Mouse (Mus musculus) C2C12 (cell line): Measurements from ENCODE around the gene Smok3b. TPM values are rescaled to one million over a fixed set of nuclear protein-coding genes. Genes with fewer than 3 reads are reported as not detected.
"Not testable (repeated sequence)": the region's sequence is repeated elsewhere in the genome, so short reads cannot be mapped to it uniquely, and the experiment has no call there.

ENCODE experiments used
- H3K27me3 ChIP-seq: one replicate; pipeline ENCODE4 v1.6.1; 2011; ENCODE audit not compliant: control insufficient read depth, insufficient read depth, insufficient read length
- H3K36me3 ChIP-seq: one replicate; pipeline ENCODE4 v1.6.1; 2011; ENCODE audit not compliant: control insufficient read depth, insufficient read depth
- H3K4me3 ChIP-seq: one replicate; pipeline ENCODE4 v1.5.1; 2011; ENCODE audit warnings: mild to moderate bottlenecking, control low read depth; ENCODE audit not compliant: poor library complexity, insufficient read depth, severe bottlenecking
- H3K79me2 ChIP-seq: one replicate; pipeline ENCODE4 v1.6.1; 2011; ENCODE audit not compliant: control insufficient read depth, insufficient read depth
- H3K79me3 ChIP-seq: one replicate; pipeline ENCODE4 v1.6.1; 2011; ENCODE audit warnings: low read depth, control low read depth
- H3ac ChIP-seq: one replicate; pipeline ENCODE3; 2011; ENCODE audit warnings: low read depth; ENCODE audit not compliant: control insufficient read depth, insufficient read length
- CEBPB ChIP-seq: IDR thresholded peaks from one replicate; pipeline ENCODE4 v1.6.1; 2011; ENCODE audit warnings: low read depth, mild to moderate bottlenecking, control low read depth, moderate library complexity
- CTCF ChIP-seq: IDR thresholded peaks from one replicate; pipeline ENCODE4 v1.5.1; 2011; ENCODE audit not compliant: control insufficient read depth, insufficient read depth, insufficient read length
- FOSL1 ChIP-seq: IDR thresholded peaks from one replicate; pipeline ENCODE4 v1.8.0; 2011; ENCODE audit warnings: mild to moderate bottlenecking, low read length; ENCODE audit not compliant: poor library complexity, insufficient read depth, severe bottlenecking
- MAX ChIP-seq: IDR thresholded peaks from one replicate; pipeline ENCODE4 v1.6.1; 2011; ENCODE audit warnings: mild to moderate bottlenecking, control low read depth
- MYOD1 ChIP-seq: IDR thresholded peaks from one replicate; pipeline ENCODE4 v1.6.1; 2011; ENCODE audit warnings: low read depth; ENCODE audit not compliant: control insufficient read depth, insufficient read length
- MYOG ChIP-seq: IDR thresholded peaks from one replicate; pipeline ENCODE4 v1.6.1; 2011; ENCODE audit not compliant: control insufficient read depth, insufficient read length; ENCODE audit errors: extremely low read depth
- USF1 ChIP-seq: IDR thresholded peaks from one replicate; pipeline ENCODE4 v1.6.1; 2011; ENCODE audit warnings: low read depth, mild to moderate bottlenecking, control low read depth, moderate library complexity
- long read RNA-seq, 2 experiments: library from polyadenylated mRNA; unstranded; transcript quantifications; one replicate each; pipeline ENCODE4 v2.0.0; 2019 to 2020
- polyA plus RNA-seq: library from polyadenylated mRNA; unstranded; fragments of >200 nt; fragmentation: generic; extraction: Trizol; gene quantifications from one replicate; pipeline ENCODE4 v1.2.1, GENCODE M21; 2012; ENCODE audit warnings: missing spikeins

Gene Smok3b
- polyA plus RNA-seq = not detected
- long read RNA-seq, experiment 1 = 0 reads
- long read RNA-seq, experiment 2 = 0 reads

DNA sequence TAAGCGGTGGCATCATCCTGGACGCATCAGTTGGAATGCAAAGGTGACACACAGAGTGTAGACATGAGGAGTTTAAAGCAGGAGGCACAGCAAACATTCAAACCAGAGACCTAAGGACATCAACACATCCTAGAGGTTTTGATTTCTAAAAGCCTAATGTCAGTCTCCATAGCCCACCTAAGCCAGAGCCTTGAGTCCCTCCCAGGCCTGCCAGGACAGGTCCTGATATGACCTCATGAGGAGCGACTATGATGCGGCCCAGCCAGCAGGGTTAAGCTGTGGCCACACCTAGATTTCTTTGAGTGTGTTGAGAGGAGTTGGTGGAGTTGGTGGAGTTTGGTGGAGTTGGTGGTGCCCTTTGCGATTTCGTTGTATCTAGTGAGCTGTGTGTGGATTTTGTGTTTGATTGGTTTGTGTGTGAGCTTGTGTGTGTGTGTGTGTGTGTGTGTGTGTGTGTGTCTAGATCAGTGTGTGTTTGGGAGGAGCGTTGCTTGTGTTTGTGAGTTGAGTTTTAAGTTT lies at the start of gene Smok3b, which contains the start of gene Smok3a:
Smok3b (plus strand) TSS at position 469 of the 519 bp plus-strand sequence.
Smok3a (plus strand) TSS at position 301 of the 519 bp plus-strand sequence.
- H3K27me3 ChIP-seq, H3K79me3 ChIP-seq, H3ac ChIP-seq, H3K36me3 ChIP-seq, H3K4me3 ChIP-seq, H3K79me2 ChIP-seq: not testable (repeated sequence)

DNA sequence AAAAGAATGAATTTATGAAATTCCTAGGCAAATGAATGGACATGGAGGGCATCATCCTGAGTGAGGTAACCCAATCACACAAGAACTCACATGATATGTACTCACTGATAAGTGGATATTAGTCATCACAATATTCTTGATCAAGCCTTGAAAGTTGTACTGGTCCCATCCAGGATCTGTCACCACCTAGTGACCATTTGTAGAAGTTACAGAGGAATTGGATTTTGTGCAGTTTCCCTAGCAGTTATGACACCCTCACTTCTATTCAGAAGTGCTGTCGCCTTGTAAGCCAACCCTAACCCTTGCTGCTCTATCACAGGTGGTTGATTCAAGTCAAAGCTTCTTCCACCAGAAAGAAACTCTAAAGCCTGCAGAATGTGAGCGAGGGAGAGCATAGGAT lies 48.1 kb upstream of the Smok3b start:
- no peaks in the 10 kb centered on the region for H3K79me2 ChIP-seq
- no peaks in the 10 kb centered on the region for H3K79me3 ChIP-seq
- H3K36me3 ChIP-seq = no peaks in the 10 kb centered on the region
- TF ChIP-seq CEBPB = no peak
- TF ChIP-seq FOSL1 = no peak
- TF ChIP-seq MYOG = no peak
- no peak for TF ChIP-seq CTCF
- TF ChIP-seq MYOD1 = no peak
- TF ChIP-seq USF1 = no peak
- TF ChIP-seq MAX = no peak
- H3K4me3 ChIP-seq = no peak overlapping the region
- H3ac ChIP-seq = no peak overlapping the region
- no peaks in the 10 kb centered on the region for H3K27me3 ChIP-seq

DNA sequence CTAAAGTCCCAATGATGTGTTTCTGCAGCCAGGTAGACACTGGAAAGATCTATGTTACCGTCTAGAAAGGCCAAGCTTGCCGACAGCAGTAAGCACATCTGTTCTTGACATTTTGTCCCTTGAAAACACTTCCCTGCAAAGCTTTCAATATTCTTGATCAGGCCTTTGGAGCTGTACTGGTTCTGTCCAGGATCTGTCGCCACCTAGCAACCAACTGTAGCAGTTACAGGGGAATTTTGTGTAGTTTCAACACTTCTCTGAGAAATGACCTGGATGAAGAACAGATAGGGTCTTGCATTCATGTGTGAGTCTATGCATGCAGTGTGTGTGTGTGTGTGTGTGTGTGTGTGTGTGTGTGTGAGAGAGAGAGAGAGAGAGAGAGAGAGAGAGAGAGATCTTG lies 47.5 kb upstream of the Smok3b start:
- Histone ChIP-seq H3K4me3 (no peak overlapping the region), H3K27me3 (no peaks in the 10 kb centered on the region), H3K79me3 (no peaks in the 10 kb centered on the region), H3K36me3 (no peaks in the 10 kb centered on the region), H3ac (no peak overlapping the region), H3K79me2 (no peaks in the 10 kb centered on the region)
- TF ChIP-seq FOSL1 = no peak
- no peak for TF ChIP-seq CEBPB
- TF ChIP-seq CTCF = no peak
- no peak for TF ChIP-seq MYOG
- TF ChIP-seq MYOD1 = no peak
- no peak for TF ChIP-seq MAX
- no peak for TF ChIP-seq USF1

DNA sequence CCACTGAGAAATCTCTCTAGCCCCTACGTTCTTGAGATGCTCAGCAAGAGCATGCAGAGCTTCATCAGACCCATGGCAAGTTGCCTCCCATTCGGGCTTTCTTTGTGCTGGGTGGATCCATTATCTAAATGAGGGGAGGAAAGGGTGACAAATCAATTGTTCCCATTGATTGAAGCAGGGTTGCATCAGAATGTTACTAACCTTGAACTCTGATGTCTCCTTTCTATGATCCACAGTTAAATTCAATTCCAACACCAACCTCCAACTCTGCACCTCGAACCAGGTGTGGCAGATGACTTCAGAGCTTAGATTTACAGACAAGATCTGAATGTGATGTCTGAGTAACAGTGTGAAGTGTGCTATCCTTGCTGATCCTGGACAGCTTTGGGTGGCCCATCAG lies 46.5 kb upstream of the Smok3b start:
- Histone ChIP-seq H3K79me3 (no peaks in the 10 kb centered on the region), H3K79me2 (no peaks in the 10 kb centered on the region), H3ac (no peak overlapping the region), H3K36me3 (no peaks in the 10 kb centered on the region), H3K4me3 (no peak overlapping the region), H3K27me3 (no peaks in the 10 kb centered on the region)
- no peak for TF ChIP-seq FOSL1
- no peak for TF ChIP-seq USF1
- no peak for TF ChIP-seq MYOG
- no peak for TF ChIP-seq CEBPB
- TF ChIP-seq MAX = no peak
- no peak for TF ChIP-seq MYOD1
- TF ChIP-seq CTCF = no peak

DNA sequence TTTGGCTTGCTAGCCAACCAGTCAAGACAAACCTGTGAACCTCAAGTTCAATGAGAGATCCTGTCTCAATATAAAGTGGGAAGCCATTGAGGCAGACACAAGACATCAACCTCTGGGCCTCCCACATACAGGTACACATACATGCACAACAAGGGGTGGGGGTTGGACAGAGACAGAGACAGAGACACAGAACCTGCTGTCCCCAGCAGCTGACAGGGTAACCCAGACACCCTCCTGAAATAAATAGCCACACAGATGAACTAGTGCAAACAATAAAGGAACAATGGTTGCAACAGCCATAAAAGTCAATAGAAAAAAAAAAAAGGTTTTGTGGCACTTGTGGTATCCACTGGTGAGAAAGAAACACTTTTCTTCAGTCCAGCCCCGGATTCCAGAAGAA lies 45.8 kb upstream of the Smok3b start:
- no peak overlapping the region for H3K4me3 ChIP-seq
- no peaks in the 10 kb centered on the region for H3K27me3 ChIP-seq
- no peaks in the 10 kb centered on the region for H3K36me3 ChIP-seq
- TF ChIP-seq CEBPB (no peak), MYOD1 (no peak), CTCF (no peak), MAX (no peak), FOSL1 (no peak), USF1 (no peak), MYOG (no peak)
- H3ac ChIP-seq = no peak overlapping the region
- no peaks in the 10 kb centered on the region for H3K79me2 ChIP-seq
- no peaks in the 10 kb centered on the region for H3K79me3 ChIP-seq

DNA sequence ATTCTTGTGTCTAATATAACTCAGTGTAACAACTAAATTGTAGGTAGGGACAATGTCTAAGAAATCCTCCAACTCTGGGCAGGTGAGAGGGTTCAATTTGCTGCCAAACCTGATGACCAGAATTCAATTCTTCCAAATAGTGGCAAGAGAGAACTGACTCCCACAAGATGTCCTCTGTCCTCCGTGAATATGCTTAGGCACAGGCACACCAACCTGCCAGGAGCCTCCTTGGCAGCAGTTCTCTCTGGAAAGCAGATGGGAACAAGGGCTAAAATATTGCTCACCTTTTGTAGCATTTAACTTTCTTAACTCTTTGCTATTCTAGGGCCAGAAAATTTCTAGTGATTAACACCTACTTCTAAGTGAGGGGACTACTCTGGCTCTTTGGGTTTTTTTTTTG lies 43.9 kb upstream of the Smok3b start:
- H3K36me3 ChIP-seq = no peaks in the 10 kb centered on the region
- no peaks in the 10 kb centered on the region for H3K79me2 ChIP-seq
- H3K4me3 ChIP-seq = no peak overlapping the region
- TF ChIP-seq MYOG (no peak), USF1 (no peak), CTCF (no peak), MAX (no peak), CEBPB (no peak), FOSL1 (no peak), MYOD1 (no peak)
- no peaks in the 10 kb centered on the region for H3K27me3 ChIP-seq
- H3ac ChIP-seq = no peak overlapping the region
- no peaks in the 10 kb centered on the region for H3K79me3 ChIP-seq
